Mouse (Mus musculus) cerebellum, adult 9-10 months (tissue): ENCODE data around the gene Tmsb4x.

ENCODE experiments used
- DNase-seq: peaks from one replicate; pipeline ENCODE4 v3.0.0; 2022

Tmsb4x gene

GRCm38 (mm10) chrX:167208978-167209754, at the start of gene Tmsb4x:
Tmsb4x (minus strand) TSS chrX:167209315.
- peak; percentile 76 for DNase-seq

- DNase-seq, result no peak
These were observed 32.6 kb upstream of the Tmsb4x start for GRCm38 (mm10) chrX:167241736-167242135.

- DNase-seq, result no peak
These were observed 30.3 kb upstream of the Tmsb4x start for GRCm38 (mm10) chrX:167239293-167239921.

- peak; percentile 58 for DNase-seq
These were observed 24.1 kb upstream of the Tmsb4x start for GRCm38 (mm10) chrX:167233104-167233687.

GRCm38 (mm10) chrX:167231150-167231549, 22.0 kb upstream of the Tmsb4x start:
- no peak for DNase-seq

GRCm38 (mm10) chrX:167229819-167230218, 20.7 kb upstream of the Tmsb4x start:
- DNase-seq, result no peak

- peak; percentile 55 for DNase-seq
These were observed 20.1 kb upstream of the Tmsb4x start for GRCm38 (mm10) chrX:167229206-167229605.

GRCm38 (mm10) chrX:167227756-167228155, 18.6 kb upstream of the Tmsb4x start:
- no peak for DNase-seq

GRCm38 (mm10) chrX:167227138-167227537, 18.0 kb upstream of the Tmsb4x start:
- no peak for DNase-seq

- DNase-seq, result no peak
These were observed 17.5 kb upstream of the Tmsb4x start for GRCm38 (mm10) chrX:167226570-167226969.

GRCm38 (mm10) chrX:167212707-167213106, 3.6 kb upstream of the Tmsb4x start:
- no peak for DNase-seq

- DNase-seq, result no peak
These were observed 2.9 kb upstream of the Tmsb4x start for GRCm38 (mm10) chrX:167211871-167212555.

- DNase-seq, result no peak
These were observed 1.2 kb upstream of the Tmsb4x start for GRCm38 (mm10) chrX:167210319-167210728.

GRCm38 (mm10) chrX:167209828-167210227, 713 bp upstream of the Tmsb4x start:
- DNase-seq, result no peak

GRCm38 (mm10) chrX:167208506-167208820, 652 bp downstream of the Tmsb4x start:
- DNase-seq, result no peak

- DNase-seq, result no peak
These were observed 1.2 kb downstream of the Tmsb4x start for GRCm38 (mm10) chrX:167207741-167208505.

- no peak for DNase-seq
These were observed 3.1 kb downstream of the Tmsb4x start for GRCm38 (mm10) chrX:167205813-167206520.

GRCm38 (mm10) chrX:167201365-167201764, 7.8 kb downstream of the Tmsb4x start:
- no peak for DNase-seq

- DNase-seq, result no peak
These were observed 13.9 kb downstream of the Tmsb4x start for GRCm38 (mm10) chrX:167195228-167195649.

- no peak for DNase-seq
These were observed 22.8 kb downstream of the Tmsb4x start for GRCm38 (mm10) chrX:167186306-167186705.

- no peak for DNase-seq
These were observed 25.6 kb downstream of the Tmsb4x start for GRCm38 (mm10) chrX:167183535-167183934.

- no peak for DNase-seq
These were observed 26.7 kb downstream of the Tmsb4x start for GRCm38 (mm10) chrX:167182411-167182810.
